Mouse (Mus musculus) adrenal gland, adult (tissue): ENCODE measurements around the gene Gm5415.
"Not testable (repeated sequence)": the region's sequence is repeated elsewhere in the genome, so short reads cannot be mapped to it uniquely, and the experiment has no call there.

Experiments
- DNase-seq, 2 experiments: peaks; one replicate each; pipeline ENCODE4 v3.0.0; 2022 to 2023; ENCODE audit warnings: low spot score in 1 of 2; ENCODE audit not compliant: inconsistent age in 2 of 2

Gene Gm5415

GRCm38 (mm10) chr1:32547194-32547593, at the start of gene Gm5415:
Gm5415 (minus strand) TSS chr1:32547294.
- DNase-seq, result not testable (repeated sequence)

GRCm38 (mm10) chr1:32568901-32569300, 21.8 kb upstream of the Gm5415 start:
- DNase-seq, result no peak

GRCm38 (mm10) chr1:32553925-32554324, 6.8 kb upstream of the Gm5415 start:
- peak in 1 of 2 experiments; percentile 25 for DNase-seq

- DNase-seq, result peak in 1 of 2 experiments; percentile 18
These were observed 6.4 kb upstream of the Gm5415 start for GRCm38 (mm10) chr1:32553459-32553858.

- DNase-seq, result no peak
These were observed 43.7 kb downstream of the Gm5415 start for GRCm38 (mm10) chr1:32503381-32503780.
